Mouse (Mus musculus) heart, embryonic 15.5 days (tissue): Measurements from ENCODE around the gene Atp10b. TPM values are rescaled to one million over a fixed set of nuclear protein-coding genes. Genes with fewer than 3 reads are reported as not detected.

Source experiments
- ATAC-seq: fragments of 200-750 bp; cut with Nextera tagmentation; replicated peaks from 2 replicates; pipeline ENCODE4 v1.8.0; 2017; ENCODE audit warnings: low read depth, moderate TSS enrichment; ENCODE audit not compliant: insufficient number of reproducible peaks, insufficient read depth, low FRiP score
- H3K27ac ChIP-seq: fragments of 300-500 bp; sonication (generic); 2 replicates; pipeline ENCODE4 v1.5.1; 2015; ENCODE audit warnings: mild to moderate bottlenecking, inconsistent platforms
- H3K27me3 ChIP-seq: fragments of 300-500 bp; sonication (generic); 2 replicates; pipeline ENCODE4 v1.6.1; 2015; ENCODE audit warnings: inconsistent platforms
- H3K36me3 ChIP-seq: fragments of 300-500 bp; sonication (generic); 2 replicates; pipeline ENCODE4 v1.6.1; 2015; ENCODE audit warnings: mild to moderate bottlenecking, inconsistent platforms
- H3K4me1 ChIP-seq: fragments of 300-500 bp; sonication (generic); replicated peaks from 2 replicates; pipeline ENCODE4 v1.6.1; 2015; ENCODE audit warnings: inconsistent platforms
- H3K4me2 ChIP-seq: fragments of 300-500 bp; sonication (generic); 2 replicates; pipeline ENCODE4 v1.6.1; 2015; ENCODE audit warnings: inconsistent platforms, mild to moderate bottlenecking, moderate library complexity
- H3K4me3 ChIP-seq: fragments of 300-500 bp; sonication (generic); 2 replicates; pipeline ENCODE4 v1.5.1; 2015; ENCODE audit warnings: mild to moderate bottlenecking, inconsistent platforms
- H3K9ac ChIP-seq: fragments of 300-500 bp; sonication (generic); 2 replicates; pipeline ENCODE4 v1.6.1; 2015; ENCODE audit warnings: mild to moderate bottlenecking, inconsistent platforms
- H3K9me3 ChIP-seq: fragments of 300-500 bp; sonication (generic); replicated peaks from 2 replicates; pipeline ENCODE4 v1.6.1; 2016; ENCODE audit warnings: inconsistent platforms
- WGBS: fragments of 180-500 bp; shearing (Covaris S2); methylation state at CpG from one replicate; pipeline ENCODE4 v1.1.7; 2015; ENCODE audit warnings: mixed read lengths; 5-methylcytosine and 5-hydroxymethylcytosine counted together
- polyA plus RNA-seq: library from polyadenylated mRNA; unstranded; fragments of >200 nt; fragmentation: Nextera tagmentation; extraction: Ambion mirVana; gene quantifications from 2 replicates; pipeline ENCODE4 v1.2.1, GENCODE M21; 2015

Gene Atp10b
- polyA plus RNA-seq, 1 experiment from 2014 or later: not detected

DNA sequence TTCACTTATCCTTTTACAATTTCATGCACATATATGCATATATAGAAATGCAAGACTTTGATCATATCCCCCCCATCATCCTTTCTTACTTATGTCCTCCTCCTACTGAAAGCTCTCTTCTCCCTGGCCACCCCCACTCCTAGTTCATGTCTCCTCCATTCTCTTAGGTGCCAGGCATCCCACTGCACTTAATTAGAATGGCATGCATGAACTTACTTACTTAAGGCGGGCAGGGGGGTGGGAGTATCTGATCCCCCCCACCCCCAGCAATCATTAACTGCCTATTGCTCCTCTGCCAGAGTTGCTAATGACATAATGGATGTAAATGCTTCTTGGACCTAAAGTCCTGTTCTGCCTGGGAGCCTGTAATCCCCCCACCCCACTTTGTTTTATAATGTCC lies 9.1 kb downstream of the Atp10b start:
- 71% methylated on average over 1 of the region's 1 CpGs for WGBS

GRCm38 (mm10) chr11:43160188-43160942 lies 10.7 kb downstream of the Atp10b start:
- Histone ChIP-seq H3K9me3 (no peaks in the 10 kb centered on the region), H3K27ac (no peak overlapping the region), H3K27me3 (no peaks in the 10 kb centered on the region), H3K9ac (no peak overlapping the region), H3K4me2 (no peak overlapping the region), H3K4me3 (no peak overlapping the region), H3K4me1 (no peaks in the 10 kb centered on the region), H3K36me3 (no peaks in the 10 kb centered on the region)
- 68% methylated on average over 9 of the region's 9 CpGs for WGBS
- ATAC-seq: no peak

More for the DNA sequence above, 9.1 kb downstream of the Atp10b start:
- no peaks in the 10 kb centered on the region for H3K4me1 ChIP-seq
- H3K27me3 ChIP-seq: no peaks in the 10 kb centered on the region
- H3K9ac ChIP-seq: no peak overlapping the region
- H3K4me2 ChIP-seq: no peak overlapping the region
- H3K9me3 ChIP-seq: no peaks in the 10 kb centered on the region
- no peak overlapping the region for H3K27ac ChIP-seq
- H3K4me3 ChIP-seq: no peak overlapping the region
- no peaks in the 10 kb centered on the region for H3K36me3 ChIP-seq
- ATAC-seq: no peak

- H3K9ac ChIP-seq: no peak overlapping the region
Measured at GRCm38 (mm10) chr11:43170601-43171000, 20.9 kb downstream of the Atp10b start.

DNA sequence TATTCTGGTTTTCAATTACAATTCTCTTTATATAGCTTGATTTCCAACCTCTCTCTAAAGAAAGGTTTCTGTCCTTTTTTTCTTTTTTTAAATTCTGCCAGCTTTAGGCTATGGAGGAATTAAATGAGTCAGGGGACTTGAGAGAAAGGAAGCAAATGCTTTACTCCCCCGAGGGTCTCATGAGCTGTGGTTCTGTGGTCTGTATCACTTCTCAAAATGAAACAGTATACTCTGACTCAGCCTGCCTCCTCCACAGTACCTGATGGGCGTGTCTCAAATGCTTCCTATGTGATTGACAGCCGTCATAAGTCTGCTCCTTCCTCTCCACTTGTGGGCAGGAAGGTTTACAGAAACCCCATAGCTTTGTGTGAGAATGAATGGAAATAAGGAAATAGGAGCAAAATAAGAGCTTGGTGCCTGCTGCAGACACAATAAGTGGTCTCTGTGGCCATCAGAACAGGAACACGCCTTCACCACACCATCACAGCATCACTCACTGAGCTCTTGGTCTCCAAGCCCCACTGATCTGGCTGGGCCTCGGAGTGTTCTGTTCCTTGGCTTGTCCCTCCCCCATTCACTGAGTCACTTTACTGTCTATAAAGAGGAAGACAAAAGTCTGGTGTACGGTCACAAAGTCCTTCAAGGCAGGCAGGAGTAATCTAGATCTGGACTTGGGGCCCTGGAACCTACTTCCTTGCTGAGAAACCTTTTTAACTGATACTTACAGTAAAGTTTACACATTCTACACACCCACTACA lies 24.9 kb downstream of the Atp10b start:
- WGBS: 62% methylated on average over 6 of the region's 6 CpGs
- H3K36me3 ChIP-seq: no peaks in the 10 kb centered on the region
- no peaks in the 10 kb centered on the region for H3K27me3 ChIP-seq
- no peaks in the 10 kb centered on the region for H3K9me3 ChIP-seq
- no peak overlapping the region for H3K9ac ChIP-seq
- no peak overlapping the region for H3K4me2 ChIP-seq
- no peak for ATAC-seq
- no peak overlapping the region for H3K4me3 ChIP-seq
- no peaks in the 10 kb centered on the region for H3K4me1 ChIP-seq
- H3K27ac ChIP-seq: no peak overlapping the region

More at GRCm38 (mm10) chr11:43170601-43171000, 20.9 kb downstream of the Atp10b start:
- Histone ChIP-seq H3K27ac (no peak overlapping the region), H3K36me3 (no peaks in the 10 kb centered on the region), H3K4me3 (no peak overlapping the region), H3K9me3 (no peaks in the 10 kb centered on the region), H3K4me2 (no peak overlapping the region), H3K27me3 (no peaks in the 10 kb centered on the region), H3K4me1 (no peaks in the 10 kb centered on the region)
- no peak for ATAC-seq
- WGBS: 68% methylated on average over 2 of the region's 2 CpGs

- Histone ChIP-seq H3K4me3 (no peak overlapping the region), H3K27me3 (no peaks in the 10 kb centered on the region), H3K9me3 (no peaks in the 10 kb centered on the region), H3K4me1 (no peaks in the 10 kb centered on the region), H3K4me2 (no peak overlapping the region), H3K27ac (no peak overlapping the region), H3K9ac (no peak overlapping the region), H3K36me3 (no peaks in the 10 kb centered on the region)
- WGBS: 72% methylated on average over 2 of the region's 2 CpGs
- ATAC-seq: no peak
Measured at GRCm38 (mm10) chr11:43182401-43182800, 32.7 kb downstream of the Atp10b start.

DNA sequence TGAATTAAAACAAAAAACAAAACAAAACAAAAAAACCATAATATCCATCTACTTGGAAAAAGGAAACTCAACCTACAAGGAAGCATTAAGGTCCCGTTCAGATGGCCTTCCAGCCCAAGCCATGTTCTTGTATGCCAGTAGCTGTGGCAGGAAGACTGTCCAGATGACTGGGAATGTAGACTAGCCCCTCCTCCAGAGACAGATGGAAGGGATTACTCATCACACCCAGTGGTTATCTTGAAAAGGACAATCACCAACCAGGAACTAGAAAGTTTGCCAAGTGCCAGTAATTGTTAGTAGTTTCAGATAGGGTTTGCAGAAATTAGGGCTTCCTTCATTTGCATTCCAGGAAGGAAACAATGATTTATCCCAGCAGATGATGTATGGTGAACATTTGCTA lies 33.1 kb downstream of the Atp10b start:
- Histone ChIP-seq H3K4me2 (no peak overlapping the region), H3K27me3 (no peaks in the 10 kb centered on the region), H3K9me3 (no peaks in the 10 kb centered on the region), H3K36me3 (no peaks in the 10 kb centered on the region), H3K4me3 (no peak overlapping the region), H3K4me1 (no peaks in the 10 kb centered on the region), H3K9ac (no peak overlapping the region), H3K27ac (no peak overlapping the region)
- 32% methylated on average over 1 of the region's 1 CpGs for WGBS
- no peak for ATAC-seq

DNA sequence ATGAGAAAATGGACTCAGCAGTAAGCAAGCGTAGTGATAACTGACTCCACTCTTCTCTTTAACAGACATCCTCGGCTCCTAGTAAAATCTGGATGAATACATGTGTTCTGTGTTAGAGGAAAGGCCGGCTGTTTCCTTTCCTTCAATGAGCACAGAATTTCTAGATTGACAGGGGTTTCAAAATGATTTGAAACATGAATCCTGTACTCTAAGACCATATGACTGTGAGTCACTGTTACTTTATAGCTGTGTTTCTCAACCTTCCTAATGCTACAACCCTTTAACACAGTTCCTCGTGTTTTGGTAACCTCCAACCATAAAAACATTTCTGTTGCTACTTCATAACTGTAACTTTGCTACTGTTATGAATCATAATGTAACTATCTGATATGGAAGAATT lies 33.8 kb downstream of the Atp10b start:
- 64% methylated on average over 4 of the region's 4 CpGs for WGBS
- Histone ChIP-seq H3K4me3 (no peak overlapping the region), H3K36me3 (no peaks in the 10 kb centered on the region), H3K4me2 (no peak overlapping the region), H3K9ac (no peak overlapping the region), H3K9me3 (no peaks in the 10 kb centered on the region), H3K27me3 (no peaks in the 10 kb centered on the region), H3K27ac (no peak overlapping the region), H3K4me1 (no peaks in the 10 kb centered on the region)
- no peak for ATAC-seq

GRCm38 (mm10) chr11:43186291-43186690 lies 36.6 kb downstream of the Atp10b start:
- no peak overlapping the region for H3K9ac ChIP-seq
- H3K4me2 ChIP-seq: no peak overlapping the region
- no peaks in the 10 kb centered on the region for H3K9me3 ChIP-seq
- no peak overlapping the region for H3K27ac ChIP-seq
- H3K27me3 ChIP-seq: no peaks in the 10 kb centered on the region
- no peak overlapping the region for H3K4me3 ChIP-seq
- no peak for ATAC-seq
- no peaks in the 10 kb centered on the region for H3K4me1 ChIP-seq
- 57% methylated on average over 6 of the region's 6 CpGs for WGBS
- H3K36me3 ChIP-seq: no peaks in the 10 kb centered on the region

DNA sequence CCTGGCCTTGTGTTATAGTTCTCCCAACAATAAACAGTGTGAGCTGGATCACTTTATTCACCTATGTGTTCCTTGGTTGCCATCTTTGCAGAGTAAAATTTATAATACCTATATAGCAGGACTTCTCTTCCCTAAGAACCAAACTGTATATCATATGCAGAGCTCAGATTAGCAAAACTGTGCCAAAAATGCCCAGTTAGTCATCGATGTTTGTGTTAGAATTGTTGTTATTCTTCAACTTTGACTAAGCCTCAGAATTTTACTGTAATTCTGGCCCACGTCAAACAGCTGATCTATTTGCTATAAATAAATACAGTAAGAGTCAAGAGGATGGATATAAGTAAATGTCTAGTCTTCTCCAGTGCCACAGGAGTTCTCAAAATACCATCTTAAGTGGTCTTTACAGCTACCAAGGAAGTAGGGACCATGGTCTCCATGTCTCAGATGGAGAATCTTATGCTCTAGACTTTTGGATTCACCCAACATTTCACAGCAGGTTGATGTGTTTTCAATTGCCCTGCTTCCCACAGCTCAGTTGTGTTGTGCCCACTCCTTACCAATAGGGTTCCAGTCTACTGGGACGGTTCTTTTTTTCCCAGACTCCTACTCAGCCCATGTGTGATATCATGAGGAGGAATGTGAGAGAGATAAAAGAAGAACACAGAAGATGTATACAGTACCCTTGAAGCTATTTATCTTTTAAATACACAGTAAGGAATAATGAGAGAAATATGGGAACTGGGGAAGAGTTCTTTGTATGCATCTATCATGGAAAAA lies 40.3 kb downstream of the Atp10b start:
- WGBS: 79% methylated on average over 3 of the region's 3 CpGs

GRCm38 (mm10) chr11:43198811-43199210 lies 49.1 kb downstream of the Atp10b start:
- H3K27me3 ChIP-seq: no peaks in the 10 kb centered on the region
- no peak overlapping the region for H3K9ac ChIP-seq
- H3K9me3 ChIP-seq: no peaks in the 10 kb centered on the region
- 62% methylated on average over 2 of the region's 2 CpGs for WGBS
- no peaks in the 10 kb centered on the region for H3K4me1 ChIP-seq
- H3K27ac ChIP-seq: no peak overlapping the region
- H3K36me3 ChIP-seq: no peaks in the 10 kb centered on the region
- no peak overlapping the region for H3K4me3 ChIP-seq
- H3K4me2 ChIP-seq: no peak overlapping the region
- ATAC-seq: no peak

More for the DNA sequence above, 40.3 kb downstream of the Atp10b start:
- no peaks in the 10 kb centered on the region for H3K27me3 ChIP-seq
- H3K36me3 ChIP-seq: no peaks in the 10 kb centered on the region
- no peak overlapping the region for H3K27ac ChIP-seq
- no peak overlapping the region for H3K4me2 ChIP-seq
- H3K4me1 ChIP-seq: no peaks in the 10 kb centered on the region
- no peaks in the 10 kb centered on the region for H3K9me3 ChIP-seq
- H3K4me3 ChIP-seq: no peak overlapping the region
- H3K9ac ChIP-seq: no peak overlapping the region
- ATAC-seq: no peak

GRCm38 (mm10) chr11:43199358-43199757 lies 49.7 kb downstream of the Atp10b start:
- Histone ChIP-seq H3K27me3 (no peaks in the 10 kb centered on the region), H3K36me3 (no peaks in the 10 kb centered on the region), H3K4me2 (no peak overlapping the region), H3K9me3 (no peaks in the 10 kb centered on the region), H3K27ac (no peak overlapping the region), H3K9ac (no peak overlapping the region), H3K4me1 (no peaks in the 10 kb centered on the region), H3K4me3 (no peak overlapping the region)
- no peak for ATAC-seq
